10 mouse cellular contexts compared by ENCODE assay signal in genomic region chr10:61331046-61331445, GRCm38 (mm10). TPM values are rescaled to one million over a fixed set of nuclear protein-coding genes. Genes with fewer than 3 reads are reported as not detected.
A peak's percentile ranks its signal among the peaks of the same experiment; 100 is the strongest.
DNase-seq lines count a peak whose midpoint lies in the region; ATAC-seq lines count a peak whose summit lies in the region.
"Had no signal": no experiment of that assay in that cellular context is flagged by ENCODE, and none has a peak within 500 bp of the region (broad histone marks: within the 10 kb centered on the region; RNA-seq: fewer than 3 reads in every experiment).

No protein-coding gene starts in this region.

- no peaks in the 10 kb centered on the region for H3K36me3 ChIP-seq in neural tube, embryonic 14.5 days (ENCODE audit: control insufficient read depth, insufficient read depth, low read length)
- H3K36me3 ChIP-seq in midbrain, embryonic 14.5 days (ENCODE audit: control insufficient read depth, insufficient read depth, low read length) = no peaks in the 10 kb centered on the region

- no peak overlapping the region for H3K4me2 ChIP-seq in neural tube, embryonic 14.5 days (ENCODE audit: low read depth, low read length)
- no peak overlapping the region for H3K4me2 ChIP-seq in midbrain, embryonic 14.5 days (ENCODE audit: low read length)

- H3K4me1 ChIP-seq in neural tube, embryonic 14.5 days (ENCODE audit: control insufficient read depth, insufficient read depth, low read length) = 0 out of 2 replicates have a peak, but pooled peaks cover 7% of the 10 kb centered on the region
- H3K4me1 ChIP-seq in midbrain, embryonic 14.5 days (ENCODE audit: control insufficient read depth, insufficient read depth, low read length) = no peaks in the 10 kb centered on the region
- H3K4me1 ChIP-seq: megakaryocyte, embryonic 14.5 days had no signal

- peak; percentile 57; the same call in 1 of the 2 replicates for ATAC-seq in neural tube, embryonic 14.5 days (ENCODE audit: low read depth)
- ATAC-seq in midbrain, embryonic 14.5 days (ENCODE audit: low FRiP score, low TSS enrichment) = no peak
- ATAC-seq: Patski had no signal

- peak overlapping the region; percentile 39; the same call in 1 of the 2 replicates for H3K27ac ChIP-seq in neural tube, embryonic 14.5 days (ENCODE audit: low read depth, low read length)
- no peak overlapping the region for H3K27ac ChIP-seq in midbrain, embryonic 14.5 days (replicated peaks; ENCODE audit: low read depth, low read length)

- H3K9ac ChIP-seq in neural tube, embryonic 14.5 days (replicated peaks; ENCODE audit: low read depth, low read length) = no peak overlapping the region
- H3K9ac ChIP-seq in midbrain, embryonic 14.5 days (replicated peaks; ENCODE audit: low read length) = no peak overlapping the region

- no peak overlapping the region for H3K4me3 ChIP-seq in neural tube, embryonic 14.5 days (ENCODE audit: low read depth, low read length)
- H3K4me3 ChIP-seq in midbrain, embryonic 14.5 days (replicated peaks; ENCODE audit: low read depth, low read length) = no peak overlapping the region
- H3K4me3 ChIP-seq: megakaryocyte, embryonic 14.5 days had no signal

- H3K27me3 ChIP-seq in neural tube, embryonic 14.5 days (ENCODE audit: control insufficient read depth, insufficient read depth, low read length) = no peaks in the 10 kb centered on the region
- H3K27me3 ChIP-seq in midbrain, embryonic 14.5 days (ENCODE audit: control insufficient read depth, insufficient read depth, low read length) = no peaks in the 10 kb centered on the region
- H3K27me3 ChIP-seq: Patski had no signal

- DNase-seq in neural tube, embryonic 10.5 days (ENCODE audit: extremely low spot score, low spot score) = no peak
- peak; percentile 50 to 63 for DNase-seq in frontal cortex, postnatal 14 days (ENCODE audit: low spot score in 2 of 2)
- DNase-seq in layer of hippocampus, adult 9-11 months = peak; percentile 93
- DNase-seq in right cerebral cortex, adult 2 months (ENCODE audit: low spot score in 2 of 2) = peak; percentile 65 to 72
- no peak for DNase-seq in midbrain, embryonic 14.5 days
- no peak for DNase-seq in adrenal gland, postnatal 4 days (ENCODE audit: low spot score in 2 of 2)
- no peak for DNase-seq in adrenal gland, postnatal 36 days

- no peaks in the 10 kb centered on the region for H3K9me3 ChIP-seq in neural tube, embryonic 14.5 days (ENCODE audit: control insufficient read depth, low read length)
- no peaks in the 10 kb centered on the region for H3K9me3 ChIP-seq in midbrain, embryonic 14.5 days (ENCODE audit: control insufficient read depth, low read length)

- WGBS in neural tube, embryonic 14.5 days = 66% methylated on average over 5 of the region's 5 CpGs
- WGBS in midbrain, embryonic 14.5 days = 87% methylated on average over 5 of the region's 5 CpGs

RNA-seq across cellular contexts. Expression of gene Prf1, which starts 33.4 kb away (rescaled TPM):
- not detected in 2 replicates for polyA plus RNA-seq in neural tube, embryonic 14.5 days (2014; fragmentation: Nextera tagmentation; extraction: Ambion mirVana)
- polyA plus RNA-seq in midbrain, embryonic 14.5 days (2014; fragmentation: Nextera tagmentation; extraction: Ambion mirVana) = not detected in 2 replicates
- total RNA-seq in adrenal gland, postnatal 4 days (2021) = under 1 TPM in 1 of 2 experiments, not detected in 1; 0.28 TPM
- total RNA-seq in adrenal gland, postnatal 36 days (2021) = under 1 TPM in 1 of 2 experiments, not detected in 1; 0.26 TPM
- polyA plus RNA-seq: Patski had no signal

RNA-seq across cellular contexts. Expression of gene Pald1, which starts 52.3 kb away (rescaled TPM):
- polyA plus RNA-seq in neural tube, embryonic 14.5 days (2014; fragmentation: Nextera tagmentation; extraction: Ambion mirVana) = 19.0 and 25.5 TPM in 2 replicates
- polyA plus RNA-seq in midbrain, embryonic 14.5 days (2014; fragmentation: Nextera tagmentation; extraction: Ambion mirVana) = 16.5 and 18.7 TPM in 2 replicates
- total RNA-seq in adrenal gland, postnatal 4 days (2021) = 10 to 100 TPM; 34.5 to 35.9 TPM
- 10 to 100 TPM; 21.0 to 22.8 TPM for total RNA-seq in adrenal gland, postnatal 36 days (2021)

RNA-seq across cellular contexts. Expression of gene Adamts14, which starts 57.8 kb away (rescaled TPM):
- polyA plus RNA-seq in neural tube, embryonic 14.5 days (2014; fragmentation: Nextera tagmentation; extraction: Ambion mirVana) = 0.07 and 0.26 TPM in 2 replicates
- 0.15 and 0.22 TPM in 2 replicates for polyA plus RNA-seq in midbrain, embryonic 14.5 days (2014; fragmentation: Nextera tagmentation; extraction: Ambion mirVana)
- 1 to 10 TPM; 6.3 to 7.7 TPM for total RNA-seq in adrenal gland, postnatal 4 days (2021)
- total RNA-seq in adrenal gland, postnatal 36 days (2021) = 1 to 10 TPM; 2.1 to 3.9 TPM

Comparison
In these comparisons a context has a peak if more than half of its experiments do, and no peak if none do; other contexts are left out.
1. DNase-seq: peak in frontal cortex, postnatal 14 days (2 of 2), layer of hippocampus, adult 9-11 months (single experiment) and right cerebral cortex, adult 2 months (2 of 2); none in neural tube, embryonic 10.5 days (single experiment), midbrain, embryonic 14.5 days (single experiment), adrenal gland, postnatal 4 days (0 of 2) and adrenal gland, postnatal 36 days (0 of 2).